Mouse (Mus musculus) embryonic facial prominence, embryonic 13.5 days (tissue): ENCODE results near the gene Tmf1. TPM values are rescaled to one million over a fixed set of nuclear protein-coding genes. Genes with fewer than 3 reads are reported as not detected.
A peak's percentile ranks its signal among the peaks of the same experiment; 100 is the strongest.

Source experiments
- ATAC-seq: fragments of 200-750 bp; cut with Nextera tagmentation; 2 replicates; pipeline ENCODE4 v1.8.0; 2017; ENCODE audit warnings: low read depth; ENCODE audit not compliant: insufficient number of reproducible peaks, insufficient read depth, low FRiP score, low TSS enrichment
- H3K27ac ChIP-seq: fragments of 300-500 bp; sonication (generic); 2 replicates; pipeline ENCODE4 v1.5.1; 2015; ENCODE audit warnings: moderate library complexity, mild to moderate bottlenecking, inconsistent platforms
- H3K27me3 ChIP-seq: fragments of 300-500 bp; sonication (generic); 2 replicates; pipeline ENCODE4 v1.6.1; 2015; ENCODE audit warnings: mild to moderate bottlenecking, inconsistent platforms
- H3K36me3 ChIP-seq: fragments of 300-500 bp; sonication (generic); 2 replicates; pipeline ENCODE4 v1.6.1; 2015; ENCODE audit warnings: mild to moderate bottlenecking, inconsistent platforms
- H3K4me1 ChIP-seq: fragments of 300-500 bp; sonication (generic); 2 replicates; pipeline ENCODE4 v1.6.1; 2015; ENCODE audit warnings: inconsistent platforms
- H3K4me2 ChIP-seq: fragments of 300-500 bp; sonication (generic); 2 replicates; pipeline ENCODE4 v1.6.1; 2015; ENCODE audit warnings: moderate library complexity, mild to moderate bottlenecking, inconsistent platforms
- H3K4me3 ChIP-seq: fragments of 300-500 bp; sonication (generic); 2 replicates; pipeline ENCODE4 v1.5.1; 2015; ENCODE audit warnings: mild to moderate bottlenecking, inconsistent platforms
- H3K9ac ChIP-seq: fragments of 300-500 bp; sonication (generic); 2 replicates; pipeline ENCODE4 v1.6.1; 2015; ENCODE audit warnings: mild to moderate bottlenecking, inconsistent platforms
- H3K9me3 ChIP-seq: fragments of 300-500 bp; sonication (generic); 2 replicates; pipeline ENCODE4 v1.6.1; 2016; ENCODE audit warnings: inconsistent platforms
- WGBS: fragments of 180-500 bp; shearing (Covaris S2); methylation state at CpG from one replicate; pipeline ENCODE4 v1.1.7; 2015; ENCODE audit warnings: mixed read lengths; 5-methylcytosine and 5-hydroxymethylcytosine counted together
- polyA plus RNA-seq: library from polyadenylated mRNA; unstranded; fragments of >200 nt; fragmentation: Nextera tagmentation; extraction: Ambion mirVana; gene quantifications from 2 replicates; pipeline ENCODE4 v1.2.1, GENCODE M21; 2015

Tmf1 gene
- 39.3 and 43.7 TPM in 2 replicates for polyA plus RNA-seq

- peak; percentile 96 for ATAC-seq
Observed at GRCm38 (mm10) chr6:97178491-97179366, at the start of gene Tmf1. Gene Tmf1 (minus strand): TSS chr6:97179122.

GRCm38 (mm10) chr6:97227067-97227847 is 48.3 kb upstream of the Tmf1 start:
- 93% methylated on average over 9 of the region's 9 CpGs for WGBS
- Histone ChIP-seq H3K4me2 (no peak overlapping the region), H3K4me1 (peaks cover 15% of the 10 kb centered on the region), H3K36me3 (peaks cover 25% of the 10 kb centered on the region), H3K9me3 (no peaks in the 10 kb centered on the region), H3K9ac (no peak overlapping the region), H3K27ac (no peak overlapping the region), H3K4me3 (no peak overlapping the region), H3K27me3 (no peaks in the 10 kb centered on the region)
- no peak for ATAC-seq

More at GRCm38 (mm10) chr6:97178491-97179366, at the start of gene Tmf1:
- Histone ChIP-seq H3K27me3 (no peaks in the 10 kb centered on the region), H3K9ac (peak within 1 kb of the TSS; percentile 97), H3K36me3 (peaks cover 24% of the 10 kb centered on the region), H3K4me3 (peak within 1 kb of the TSS; percentile 97), H3K27ac (peak within 1 kb of the TSS; percentile 91), H3K4me1 (peaks cover 26% of the 10 kb centered on the region), H3K9me3 (no peaks in the 10 kb centered on the region), H3K4me2 (peak within 1 kb of the TSS; percentile 76)
- WGBS, result under 1% methylated on average over 75 of the region's 80 CpGs

GRCm38 (mm10) chr6:97226083-97226491 is 47.2 kb upstream of the Tmf1 start:
- ATAC-seq, result no peak
- H3K27me3 ChIP-seq, result no peaks in the 10 kb centered on the region

GRCm38 (mm10) chr6:97224505-97224904 is 45.6 kb upstream of the Tmf1 start:
- Histone ChIP-seq H3K27me3 (no peaks in the 10 kb centered on the region), H3K9ac (no peak overlapping the region)
- no peak for ATAC-seq

More at GRCm38 (mm10) chr6:97226083-97226491, 47.2 kb upstream of the Tmf1 start:
- Histone ChIP-seq H3K9me3 (no peaks in the 10 kb centered on the region), H3K4me3 (no peak overlapping the region), H3K4me2 (no peak overlapping the region), H3K9ac (no peak overlapping the region), H3K36me3 (peaks cover 19% of the 10 kb centered on the region), H3K27ac (no peak overlapping the region), H3K4me1 (peaks cover 26% of the 10 kb centered on the region)
- WGBS, result 33% methylated on average over 1 of the region's 1 CpGs

GRCm38 (mm10) chr6:97223566-97223965 is 44.6 kb upstream of the Tmf1 start:
- no peak for ATAC-seq
- Histone ChIP-seq H3K36me3 (peaks cover 5% of the 10 kb centered on the region; the same call in 1 of the 2 replicates), H3K9me3 (no peaks in the 10 kb centered on the region), H3K27me3 (no peaks in the 10 kb centered on the region), H3K9ac (no peak overlapping the region), H3K27ac (peak overlapping the region; percentile 71), H3K4me2 (no peak overlapping the region), H3K4me3 (no peak overlapping the region), H3K4me1 (peaks cover 28% of the 10 kb centered on the region)
- 71% methylated on average over 4 of the region's 4 CpGs for WGBS

More at GRCm38 (mm10) chr6:97224505-97224904, 45.6 kb upstream of the Tmf1 start:
- no peak overlapping the region for H3K4me2 ChIP-seq
- no peak overlapping the region for H3K27ac ChIP-seq
- peaks cover 8% of the 10 kb centered on the region for H3K36me3 ChIP-seq
- no peak overlapping the region for H3K4me3 ChIP-seq
- H3K4me1 ChIP-seq, result peaks cover 28% of the 10 kb centered on the region
- WGBS, result 90% methylated on average over 8 of the region's 8 CpGs
- H3K9me3 ChIP-seq, result no peaks in the 10 kb centered on the region

GRCm38 (mm10) chr6:97222931-97223467 is 44.1 kb upstream of the Tmf1 start:
- Histone ChIP-seq H3K4me2 (peak overlapping the region; percentile 30), H3K36me3 (peaks cover 5% of the 10 kb centered on the region; the same call in 1 of the 2 replicates), H3K27ac (peak overlapping the region; percentile 71), H3K4me1 (peaks cover 28% of the 10 kb centered on the region), H3K9me3 (no peaks in the 10 kb centered on the region), H3K27me3 (no peaks in the 10 kb centered on the region), H3K9ac (no peak overlapping the region), H3K4me3 (no peak overlapping the region)
- WGBS, result 34% methylated on average over 5 of the region's 5 CpGs
- ATAC-seq, result no peak

- Histone ChIP-seq H3K9ac (no peak overlapping the region), H3K4me3 (no peak overlapping the region), H3K27me3 (no peaks in the 10 kb centered on the region), H3K27ac (peak overlapping the region; percentile 78), H3K9me3 (no peaks in the 10 kb centered on the region), H3K4me2 (peak overlapping the region; percentile 30), H3K4me1 (peaks cover 28% of the 10 kb centered on the region), H3K36me3 (peaks cover 4% of the 10 kb centered on the region; the same call in 1 of the 2 replicates)
- ATAC-seq, result no peak
- WGBS, result 38% methylated on average over 6 of the region's 6 CpGs
Observed at GRCm38 (mm10) chr6:97222321-97222720, 43.4 kb upstream of the Tmf1 start.

GRCm38 (mm10) chr6:97221205-97222025 is 42.5 kb upstream of the Tmf1 start:
- peak overlapping the region; percentile 78 for H3K27ac ChIP-seq
- no peak for ATAC-seq
- H3K4me2 ChIP-seq, result no peak overlapping the region
- H3K9ac ChIP-seq, result peak overlapping the region; percentile 6; the same call in 1 of the 2 replicates
- WGBS, result 57% methylated on average over 15 of the region's 15 CpGs
- H3K4me1 ChIP-seq, result peaks cover 31% of the 10 kb centered on the region
- H3K9me3 ChIP-seq, result no peaks in the 10 kb centered on the region
- H3K4me3 ChIP-seq, result no peak overlapping the region
- H3K36me3 ChIP-seq, result no peaks in the 10 kb centered on the region
- no peaks in the 10 kb centered on the region for H3K27me3 ChIP-seq

GRCm38 (mm10) chr6:97220672-97221071 is 41.8 kb upstream of the Tmf1 start:
- WGBS, result 79% methylated on average over 2 of the region's 5 CpGs
- Histone ChIP-seq H3K4me3 (no peak overlapping the region), H3K27me3 (no peaks in the 10 kb centered on the region), H3K4me1 (peaks cover 31% of the 10 kb centered on the region), H3K9me3 (no peaks in the 10 kb centered on the region), H3K36me3 (no peaks in the 10 kb centered on the region), H3K4me2 (no peak overlapping the region), H3K27ac (no peak overlapping the region), H3K9ac (no peak overlapping the region)
- ATAC-seq, result no peak

GRCm38 (mm10) chr6:97216154-97216821 is 37.4 kb upstream of the Tmf1 start:
- no peak overlapping the region for H3K4me3 ChIP-seq
- H3K27ac ChIP-seq, result 0 out of 2 replicates have a peak overlapping the region, but pooled peaks have one; percentile 39
- no peaks in the 10 kb centered on the region for H3K27me3 ChIP-seq
- no peak overlapping the region for H3K4me2 ChIP-seq
- ATAC-seq, result no peak
- peaks cover 10% of the 10 kb centered on the region; the same call in 1 of the 2 replicates for H3K36me3 ChIP-seq
- H3K9ac ChIP-seq, result no peak overlapping the region
- peaks cover 24% of the 10 kb centered on the region for H3K4me1 ChIP-seq
- H3K9me3 ChIP-seq, result no peaks in the 10 kb centered on the region
- WGBS, result 61% methylated on average over 4 of the region's 4 CpGs
